Mouse (Mus musculus): ENCODE results near the gene Lrp5. TPM values are rescaled to one million over a fixed set of nuclear protein-coding genes. Genes with fewer than 3 reads are reported as not detected.

The Lrp5 gene
- polyA plus RNA-seq, 1 experiment from 2014 or later = 5.6 TPM

GRCm38 (mm10) chr19:3623824-3624223, 62.5 kb downstream of the Lrp5 start:
- DNase-seq (ENCODE audit: low spot score) = peak; percentile 77
- Histone ChIP-seq H3K36me3 (replicated peaks) (peaks cover 100% of the 10 kb centered on the region), H3K9me3 (peaks cover 8% of the 10 kb centered on the region), H3K27ac (replicated peaks) (no peak overlapping the region), H3K4me3 (no peak overlapping the region), H3K4me1 (no peaks in the 10 kb centered on the region), H3K27me3 (replicated peaks; ENCODE audit: low read depth, poor library complexity, severe bottlenecking) (no peaks in the 10 kb centered on the region)
- 73% methylated on average over 5 of the region's 5 CpGs for whole genome bisulfite sequencing

- no peak overlapping the region for H3K27ac ChIP-seq (replicated peaks)
- no peaks in the 10 kb centered on the region for H3K27me3 ChIP-seq (replicated peaks; ENCODE audit: low read depth, poor library complexity, severe bottlenecking)
- H3K9me3 ChIP-seq = peaks cover 8% of the 10 kb centered on the region
- no peak overlapping the region for H3K4me3 ChIP-seq
- 97% methylated on average over 4 of the region's 4 CpGs for WGBS
- peaks cover 100% of the 10 kb centered on the region for H3K36me3 ChIP-seq (replicated peaks)
- H3K4me1 ChIP-seq = no peaks in the 10 kb centered on the region
- no peak for DNase-seq (ENCODE audit: low spot score)
Observed at GRCm38 (mm10) chr19:3623294-3623693, 63.1 kb downstream of the Lrp5 start.

- Histone ChIP-seq H3K36me3 (replicated peaks) (peaks cover 99% of the 10 kb centered on the region), H3K4me3 (no peak overlapping the region)
Observed at GRCm38 (mm10) chr19:3620871-3621270, 65.5 kb downstream of the Lrp5 start.

GRCm38 (mm10) chr19:3619359-3619758, 67.0 kb downstream of the Lrp5 start:
- Histone ChIP-seq H3K4me3 (no peak overlapping the region), H3K36me3 (replicated peaks) (peaks cover 99% of the 10 kb centered on the region), H3K4me1 (no peaks in the 10 kb centered on the region), H3K27ac (replicated peaks) (no peak overlapping the region), H3K9me3 (peaks cover 8% of the 10 kb centered on the region), H3K27me3 (replicated peaks; ENCODE audit: low read depth, poor library complexity, severe bottlenecking) (no peaks in the 10 kb centered on the region)
- DNase-seq (ENCODE audit: low spot score) = no peak
- WGBS = 81% methylated on average over 2 of the region's 2 CpGs

More at GRCm38 (mm10) chr19:3620871-3621270, 65.5 kb downstream of the Lrp5 start:
- DNase-seq (ENCODE audit: low spot score) = no peak
- Histone ChIP-seq H3K9me3 (peaks cover 8% of the 10 kb centered on the region), H3K27ac (replicated peaks) (no peak overlapping the region), H3K4me1 (no peaks in the 10 kb centered on the region), H3K27me3 (replicated peaks; ENCODE audit: low read depth, poor library complexity, severe bottlenecking) (no peaks in the 10 kb centered on the region)
- 97% methylated on average over 10 of the region's 10 CpGs for WGBS

- H3K36me3 ChIP-seq (replicated peaks) = peaks cover 98% of the 10 kb centered on the region
- no peaks in the 10 kb centered on the region for H3K4me1 ChIP-seq
- no peaks in the 10 kb centered on the region for H3K27me3 ChIP-seq (replicated peaks; ENCODE audit: low read depth, poor library complexity, severe bottlenecking)
- H3K9me3 ChIP-seq = no peaks in the 10 kb centered on the region
- DNase-seq (ENCODE audit: low spot score) = no peak
- no peak overlapping the region for H3K4me3 ChIP-seq
- H3K27ac ChIP-seq (replicated peaks) = no peak overlapping the region
- WGBS = 95% methylated on average over 10 of the region's 10 CpGs
Observed at GRCm38 (mm10) chr19:3613991-3614390, 72.4 kb downstream of the Lrp5 start.

GRCm38 (mm10) chr19:3612534-3613273, 73.7 kb downstream of the Lrp5 start:
- WGBS = 86% methylated on average over 4 of the region's 4 CpGs
- Histone ChIP-seq H3K4me1 (no peaks in the 10 kb centered on the region), H3K9me3 (no peaks in the 10 kb centered on the region), H3K36me3 (replicated peaks) (peaks cover 97% of the 10 kb centered on the region), H3K4me3 (no peak overlapping the region), H3K27ac (replicated peaks) (no peak overlapping the region), H3K27me3 (replicated peaks; ENCODE audit: low read depth, poor library complexity, severe bottlenecking) (no peaks in the 10 kb centered on the region)
- no peak for DNase-seq (ENCODE audit: low spot score)

DNA sequence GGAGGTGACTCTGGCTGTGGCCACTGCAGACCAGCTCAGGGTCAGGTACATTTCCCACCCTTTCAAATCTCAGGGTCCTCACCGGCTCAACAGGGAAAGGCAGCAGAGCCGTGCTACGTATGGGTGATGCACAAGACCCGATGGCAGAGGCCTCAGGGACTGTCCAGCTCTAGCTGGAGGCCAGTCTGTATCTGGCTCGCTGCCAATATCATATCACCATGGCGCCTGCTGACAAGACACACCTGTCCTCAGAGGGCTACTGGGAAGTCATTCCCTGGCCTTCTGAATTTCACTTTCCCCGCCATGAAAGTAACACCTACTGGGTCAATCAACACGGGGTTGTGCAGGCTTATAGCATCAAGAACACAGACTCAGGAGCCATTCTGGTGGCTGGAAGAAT, 74.6 kb downstream of the Lrp5 start:
- Histone ChIP-seq H3K4me1 (no peaks in the 10 kb centered on the region), H3K9me3 (no peaks in the 10 kb centered on the region), H3K27ac (replicated peaks) (no peak overlapping the region), H3K4me3 (no peak overlapping the region), H3K27me3 (replicated peaks; ENCODE audit: low read depth, poor library complexity, severe bottlenecking) (no peaks in the 10 kb centered on the region), H3K36me3 (replicated peaks) (peaks cover 95% of the 10 kb centered on the region)
- 90% methylated on average over 8 of the region's 8 CpGs for whole genome bisulfite sequencing
- no peak for DNase-seq (ENCODE audit: low spot score)

DNA sequence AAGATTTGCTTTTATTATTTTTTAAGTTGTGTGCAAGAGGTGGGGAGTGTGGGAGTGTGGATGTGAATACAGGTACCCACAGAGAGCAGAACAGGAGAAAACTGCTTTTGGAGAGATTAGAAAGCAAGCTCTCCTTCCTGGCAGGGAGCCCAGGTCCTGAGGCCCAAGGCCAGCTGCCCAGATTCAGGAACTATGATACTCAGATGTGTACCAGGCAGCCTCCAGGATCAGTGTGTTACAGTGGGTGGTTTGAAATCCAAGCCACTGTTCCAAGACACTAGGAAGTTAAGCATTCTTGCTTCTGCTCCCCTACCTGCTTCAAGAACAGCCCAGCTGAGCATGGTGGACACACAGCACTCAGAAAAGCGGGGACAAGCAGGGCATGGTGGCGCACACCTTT, 75.5 kb downstream of the Lrp5 start:
- Histone ChIP-seq H3K36me3 (replicated peaks) (peaks cover 96% of the 10 kb centered on the region), H3K4me1 (no peaks in the 10 kb centered on the region), H3K27ac (replicated peaks) (no peak overlapping the region), H3K27me3 (replicated peaks; ENCODE audit: low read depth, poor library complexity, severe bottlenecking) (no peaks in the 10 kb centered on the region), H3K4me3 (no peak overlapping the region), H3K9me3 (no peaks in the 10 kb centered on the region)
- DNase-seq (ENCODE audit: low spot score) = no peak
- 92% methylated on average over 2 of the region's 2 CpGs for WGBS

DNA sequence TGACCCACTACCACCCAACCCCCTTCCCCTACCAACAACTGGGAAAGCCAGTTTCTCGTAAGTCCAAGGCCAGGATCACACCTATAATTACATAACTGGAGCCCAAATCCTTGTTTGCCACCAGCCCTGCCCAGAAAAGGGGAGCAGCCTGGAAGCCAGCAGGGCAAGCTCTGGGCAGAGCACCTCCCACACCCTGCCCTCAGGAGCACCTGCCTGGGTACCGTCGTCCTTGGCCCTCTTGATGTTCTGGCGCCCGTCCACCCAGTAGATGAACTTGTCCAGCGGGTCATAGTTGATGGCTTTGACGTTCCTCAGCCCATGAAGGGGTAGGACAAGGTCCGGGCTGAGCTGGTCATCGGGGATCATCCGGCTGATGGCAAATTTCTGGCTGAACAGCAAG, 76.5 kb downstream of the Lrp5 start:
- DNase-seq (ENCODE audit: low spot score) = no peak
- no peaks in the 10 kb centered on the region for H3K9me3 ChIP-seq
- no peak overlapping the region for H3K4me3 ChIP-seq
- no peaks in the 10 kb centered on the region for H3K27me3 ChIP-seq (replicated peaks; ENCODE audit: low read depth, poor library complexity, severe bottlenecking)
- H3K36me3 ChIP-seq (replicated peaks) = peaks cover 96% of the 10 kb centered on the region
- H3K27ac ChIP-seq (replicated peaks) = no peak overlapping the region
- H3K4me1 ChIP-seq = no peaks in the 10 kb centered on the region
- 91% methylated on average over 10 of the region's 10 CpGs for WGBS

GRCm38 (mm10) chr19:3594316-3594715, 92.0 kb downstream of the Lrp5 start:
- Histone ChIP-seq H3K4me1 (no peaks in the 10 kb centered on the region), H3K9me3 (no peaks in the 10 kb centered on the region), H3K27ac (replicated peaks) (no peak overlapping the region), H3K27me3 (replicated peaks; ENCODE audit: low read depth, poor library complexity, severe bottlenecking) (no peaks in the 10 kb centered on the region), H3K36me3 (replicated peaks) (peaks cover 100% of the 10 kb centered on the region), H3K4me3 (no peak overlapping the region)
- WGBS = 90% methylated on average over 5 of the region's 5 CpGs
- no peak for DNase-seq (ENCODE audit: low spot score)

DNA sequence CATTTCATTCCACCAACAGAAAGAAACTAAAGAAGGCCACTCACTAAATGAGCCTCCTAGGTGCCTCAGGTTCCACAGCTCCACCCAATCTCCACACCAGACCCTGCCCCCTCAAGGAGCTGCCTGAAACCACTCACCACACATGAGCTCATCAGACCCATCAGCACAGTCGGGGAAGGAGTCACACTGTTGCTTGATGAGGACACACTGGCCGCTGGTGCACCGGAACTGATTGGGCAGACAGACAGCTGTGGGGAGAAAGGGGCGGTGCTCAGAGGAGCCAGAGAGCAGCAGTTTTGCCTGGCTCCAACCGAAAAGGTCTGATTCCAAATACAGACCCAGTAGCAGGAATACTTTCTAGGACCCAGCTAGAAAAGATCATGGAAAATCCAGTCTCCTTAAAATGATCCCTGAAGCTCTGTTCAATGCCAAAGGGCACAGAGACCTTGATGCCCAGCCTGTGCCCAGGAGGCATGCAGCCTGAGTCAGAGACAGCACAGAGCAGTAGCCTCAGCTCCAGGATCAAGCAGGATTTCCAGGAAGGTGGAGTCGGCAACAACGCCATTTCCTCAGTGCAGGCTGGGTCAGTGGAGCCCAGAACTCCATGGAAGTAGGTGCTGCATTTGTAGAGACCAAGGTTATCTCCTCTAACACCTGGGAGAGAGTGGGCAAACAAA, 92.8 kb downstream of the Lrp5 start:
- Histone ChIP-seq H3K36me3 (replicated peaks) (peaks cover 100% of the 10 kb centered on the region), H3K9me3 (no peaks in the 10 kb centered on the region), H3K27me3 (replicated peaks; ENCODE audit: low read depth, poor library complexity, severe bottlenecking) (no peaks in the 10 kb centered on the region), H3K4me1 (no peaks in the 10 kb centered on the region), H3K27ac (replicated peaks) (no peak overlapping the region), H3K4me3 (no peak overlapping the region)
- 92% methylated on average over 7 of the region's 7 CpGs for WGBS
- DNase-seq (ENCODE audit: low spot score) = no peak

DNA sequence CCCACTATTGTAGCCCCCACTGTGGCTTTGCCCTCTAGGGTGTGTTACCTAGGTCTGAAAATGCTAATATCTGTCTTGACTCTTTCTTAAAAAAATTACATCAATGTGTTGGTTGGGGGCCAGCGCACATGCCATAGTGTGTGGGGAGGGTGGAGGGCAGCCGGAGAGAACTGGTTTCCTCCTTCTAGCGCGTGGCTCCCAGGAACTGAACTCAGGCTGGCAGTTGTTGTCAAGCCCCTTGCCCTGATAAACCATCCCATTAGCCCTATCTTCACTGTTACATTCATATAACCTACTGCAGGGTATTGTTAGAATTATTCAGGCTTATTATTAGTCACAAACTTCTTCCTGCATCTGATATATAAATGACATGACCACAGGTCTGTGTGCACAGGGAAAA, 96.4 kb downstream of the Lrp5 start:
- no peaks in the 10 kb centered on the region for H3K27me3 ChIP-seq (replicated peaks; ENCODE audit: low read depth, poor library complexity, severe bottlenecking)
- no peak overlapping the region for H3K4me3 ChIP-seq
- no peak overlapping the region for H3K27ac ChIP-seq (replicated peaks)
- H3K4me1 ChIP-seq = no peaks in the 10 kb centered on the region
- WGBS = 96% methylated on average over 4 of the region's 4 CpGs
- DNase-seq (ENCODE audit: low spot score) = no peak
- peaks cover 96% of the 10 kb centered on the region for H3K36me3 ChIP-seq (replicated peaks)
- no peaks in the 10 kb centered on the region for H3K9me3 ChIP-seq

DNA sequence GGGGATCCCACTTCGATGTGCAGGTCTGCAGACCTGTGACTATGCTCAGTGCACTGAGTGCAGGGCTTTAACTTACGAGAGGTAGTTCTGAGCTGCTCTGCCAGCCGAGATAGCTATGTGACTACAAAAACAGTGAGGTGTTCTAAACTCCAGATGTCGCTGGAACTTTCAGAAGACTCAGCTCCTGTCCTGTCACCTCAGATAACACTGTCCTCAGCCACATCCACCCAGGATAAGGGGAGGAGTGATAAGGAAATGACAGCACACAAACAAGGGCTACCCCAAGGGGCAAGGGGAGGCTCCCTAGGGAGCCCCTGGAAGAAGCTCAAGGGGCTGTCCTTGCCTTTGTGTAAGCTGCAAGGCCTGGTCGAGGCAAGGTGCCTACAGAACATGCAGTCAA, 96.8 kb downstream of the Lrp5 start:
- no peaks in the 10 kb centered on the region for H3K9me3 ChIP-seq
- H3K4me1 ChIP-seq = no peaks in the 10 kb centered on the region
- DNase-seq (ENCODE audit: low spot score) = no peak
- WGBS = 84% methylated on average over 5 of the region's 5 CpGs
- no peaks in the 10 kb centered on the region for H3K27me3 ChIP-seq (replicated peaks; ENCODE audit: low read depth, poor library complexity, severe bottlenecking)
- H3K4me3 ChIP-seq = no peak overlapping the region
- no peak overlapping the region for H3K27ac ChIP-seq (replicated peaks)
- H3K36me3 ChIP-seq (replicated peaks) = peaks cover 96% of the 10 kb centered on the region

Measured in embryonic facial prominence, embryonic 10.5 days (tissue).